Mouse (Mus musculus) gastrocnemius, adult 18-20 months (tissue): ENCODE measurements around the gene Clstn2. TPM values are rescaled to one million over a fixed set of nuclear protein-coding genes. Genes with fewer than 3 reads are reported as not detected.

Experiments used
- DNase-seq: peaks from one replicate; pipeline ENCODE4 v3.0.0; 2021; ENCODE audit warnings: low spot score
- total RNA-seq, 2 experiments: library from RNA; stranded (reverse); gene quantifications; 2 replicates each; pipeline ENCODE4 v1.2.3; 2021

Clstn2 gene
- total RNA-seq, 2 experiments from 2014 or later = 0.41 to 0.74 TPM

DNA sequence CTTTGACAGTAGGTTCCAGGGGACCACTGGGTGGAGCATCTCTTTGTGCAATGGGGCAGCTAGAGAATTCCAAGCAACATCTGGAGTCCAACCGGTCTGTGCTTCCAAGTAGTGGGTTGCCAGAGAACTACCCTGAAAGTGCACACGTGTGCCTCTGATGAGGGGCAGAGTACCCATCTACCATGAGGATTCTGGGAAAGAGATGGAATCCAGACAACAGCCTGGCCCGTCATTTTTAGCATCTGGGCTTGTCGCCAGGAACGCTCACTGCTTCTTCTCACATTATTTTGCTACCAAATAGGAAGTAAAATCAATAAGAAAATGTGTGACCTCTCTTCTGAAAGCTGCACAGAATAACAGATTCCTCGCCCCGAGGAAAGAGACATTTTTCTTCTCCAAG is 462.1 kb downstream of the Clstn2 start:
- DNase-seq = no peak

GRCm38 (mm10) chr9:97563121-97563520 is 469.9 kb downstream of the Clstn2 start:
- no peak for DNase-seq

DNA sequence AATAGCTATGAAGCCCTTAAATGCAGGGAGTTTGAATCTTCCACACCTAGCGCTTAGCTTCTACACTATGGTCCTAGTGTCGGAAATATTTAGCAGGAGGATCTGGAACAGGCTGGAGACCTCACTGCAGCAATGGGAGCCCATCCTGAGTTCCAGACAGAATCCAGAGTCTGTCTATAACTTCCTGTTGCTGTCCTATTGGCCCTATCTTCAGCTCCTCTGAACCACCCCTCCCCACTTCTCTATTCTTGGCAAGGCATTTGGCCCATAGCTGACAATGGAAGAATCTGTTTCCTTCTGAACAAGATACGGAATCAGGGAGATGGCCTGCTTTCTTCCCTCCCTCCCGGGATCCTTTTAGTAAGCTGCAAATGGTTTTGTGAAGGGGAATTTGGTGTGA is 488.6 kb downstream of the Clstn2 start:
- no peak for DNase-seq

- DNase-seq = no peak
Observed at GRCm38 (mm10) chr9:97541419-97541818, 491.6 kb downstream of the Clstn2 start.

DNA sequence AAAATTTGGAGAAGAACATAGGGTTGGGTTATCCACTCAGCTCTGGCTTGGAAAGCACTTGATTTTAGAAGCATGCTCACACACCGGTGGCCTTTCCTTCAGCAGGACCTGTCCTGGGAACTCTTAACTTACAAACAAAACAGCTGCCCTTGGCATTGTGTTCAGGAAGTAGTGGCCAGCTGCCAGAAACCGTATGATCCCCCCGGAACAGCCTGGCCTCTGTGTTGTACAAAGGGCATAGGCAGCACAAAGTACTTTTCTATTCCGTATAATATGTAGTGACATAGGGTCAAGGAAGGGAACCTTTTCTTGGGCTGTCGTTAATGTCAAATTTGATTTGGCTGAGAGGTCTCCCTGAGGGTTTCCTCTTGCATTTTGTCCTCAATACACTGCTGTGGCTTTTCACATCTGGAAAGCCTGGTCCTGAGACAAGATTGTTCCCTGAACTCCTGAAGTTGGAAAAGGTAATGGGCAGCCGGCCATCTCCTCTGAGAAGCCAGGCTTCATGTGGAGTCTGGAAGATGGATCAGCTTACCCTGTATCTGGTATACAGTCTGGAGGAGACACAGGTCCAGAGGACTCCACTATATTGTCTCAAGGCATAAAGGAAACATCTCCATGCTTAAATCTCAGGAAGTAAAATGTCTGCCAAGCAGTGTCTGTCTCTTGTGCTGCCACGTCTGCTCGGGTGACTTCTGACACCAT is 494.8 kb downstream of the Clstn2 start:
- no peak for DNase-seq

GRCm38 (mm10) chr9:97534196-97534595 is 498.8 kb downstream of the Clstn2 start:
- DNase-seq = no peak

DNA sequence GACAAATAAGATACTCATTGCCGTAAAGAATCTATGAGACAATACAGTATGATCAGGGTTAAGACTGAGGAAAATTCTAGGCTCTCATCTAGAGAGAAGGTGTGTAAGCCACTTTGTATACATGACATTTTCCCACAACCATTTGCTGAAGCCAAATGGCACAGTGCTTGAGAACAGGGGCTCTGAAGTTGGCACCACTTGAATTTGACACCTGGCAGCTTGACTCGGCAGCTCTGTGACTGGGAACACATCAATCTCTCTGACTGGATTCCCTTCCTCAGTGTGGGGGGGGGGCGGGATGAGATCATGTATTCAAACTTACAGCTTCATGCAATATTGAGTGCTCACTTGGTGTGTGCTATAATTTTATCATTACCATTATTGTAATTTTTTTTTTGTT is 499.7 kb downstream of the Clstn2 start:
- DNase-seq = no peak

DNA sequence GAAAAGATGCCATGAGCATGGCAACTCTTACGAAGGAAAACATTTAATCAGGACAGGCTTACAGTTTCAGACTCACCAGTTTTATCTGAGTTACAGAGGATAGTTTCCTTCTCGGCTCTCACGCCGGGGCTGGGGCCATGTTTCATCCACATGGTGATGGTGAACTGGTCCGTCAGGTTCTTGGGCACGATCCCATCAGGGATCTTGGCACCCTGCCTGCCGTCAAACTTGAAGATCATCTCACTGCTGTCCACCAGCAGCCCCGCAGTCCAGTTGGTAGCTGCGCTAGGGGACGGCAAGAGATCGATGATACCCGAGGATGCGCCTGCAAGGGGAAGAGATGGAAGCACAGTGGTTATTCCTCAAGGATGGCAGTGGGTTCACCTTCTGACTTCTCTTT is 500.4 kb downstream of the Clstn2 start:
- DNase-seq = no peak

DNA sequence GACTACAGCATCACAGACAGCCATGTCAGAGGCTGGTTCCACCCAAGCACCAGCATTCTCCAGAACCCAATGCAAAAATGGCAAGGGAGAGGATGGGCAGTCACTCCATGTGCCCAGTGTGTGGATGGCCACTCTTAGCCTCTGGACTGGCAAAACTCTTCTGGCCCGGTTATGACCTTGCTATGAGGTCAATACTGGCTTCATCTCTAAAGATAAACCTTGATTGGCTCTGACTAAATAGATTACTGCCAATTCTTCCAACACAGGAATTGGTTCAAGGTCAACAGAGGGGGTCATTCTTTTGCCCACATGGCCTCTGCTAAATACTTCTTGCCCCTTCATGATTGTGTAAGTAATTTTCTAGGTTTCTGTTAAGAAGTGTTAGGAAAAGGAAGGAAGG is 505.1 kb downstream of the Clstn2 start:
- DNase-seq = no peak

DNA sequence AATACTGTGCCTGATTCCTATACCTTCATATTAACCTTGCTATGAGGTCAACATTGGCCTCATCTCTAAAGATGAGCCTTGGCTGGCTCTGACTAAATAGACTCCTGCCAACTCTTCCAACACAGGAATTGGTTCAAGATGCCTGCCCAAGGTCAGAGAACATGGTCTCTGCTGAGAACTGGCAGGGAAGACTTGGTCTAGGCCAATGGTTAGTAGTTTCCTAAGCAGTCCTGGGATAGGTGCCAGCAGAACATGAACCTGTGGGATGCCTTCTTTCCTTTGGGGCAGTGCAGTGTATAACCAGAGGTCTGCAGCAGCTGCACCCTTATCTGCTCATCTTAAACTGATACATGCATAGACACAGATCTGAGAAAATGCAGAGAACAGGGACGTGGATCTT is 505.7 kb downstream of the Clstn2 start:
- peak; percentile 16 for DNase-seq

DNA sequence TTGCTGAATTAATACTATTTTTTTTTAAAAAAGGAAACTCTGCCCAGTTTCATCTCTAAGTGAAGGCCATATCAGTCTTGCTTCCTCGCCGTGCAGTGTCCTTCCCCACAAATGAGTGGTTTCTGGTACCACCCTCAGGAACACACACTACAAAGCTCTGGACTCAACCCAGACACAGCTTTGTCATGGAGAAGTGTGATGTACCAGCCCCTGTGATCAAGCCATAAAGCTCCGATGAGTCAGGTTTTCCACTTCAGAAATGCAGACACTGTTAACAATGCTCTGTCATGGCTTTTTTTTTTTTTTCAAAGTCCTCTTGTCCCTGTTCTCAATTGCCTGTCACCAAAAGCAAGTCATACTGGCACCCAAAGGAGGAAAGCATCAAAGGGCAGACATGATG is 507.4 kb downstream of the Clstn2 start:
- no peak for DNase-seq

- DNase-seq = no peak
Observed at GRCm38 (mm10) chr9:97524861-97525260, 508.1 kb downstream of the Clstn2 start.

- DNase-seq = no peak
Observed at GRCm38 (mm10) chr9:97520771-97521170, 512.2 kb downstream of the Clstn2 start.

- DNase-seq = no peak
Observed at GRCm38 (mm10) chr9:97517006-97517405, 516.0 kb downstream of the Clstn2 start.

GRCm38 (mm10) chr9:97514639-97515038 is 518.3 kb downstream of the Clstn2 start:
- no peak for DNase-seq

DNA sequence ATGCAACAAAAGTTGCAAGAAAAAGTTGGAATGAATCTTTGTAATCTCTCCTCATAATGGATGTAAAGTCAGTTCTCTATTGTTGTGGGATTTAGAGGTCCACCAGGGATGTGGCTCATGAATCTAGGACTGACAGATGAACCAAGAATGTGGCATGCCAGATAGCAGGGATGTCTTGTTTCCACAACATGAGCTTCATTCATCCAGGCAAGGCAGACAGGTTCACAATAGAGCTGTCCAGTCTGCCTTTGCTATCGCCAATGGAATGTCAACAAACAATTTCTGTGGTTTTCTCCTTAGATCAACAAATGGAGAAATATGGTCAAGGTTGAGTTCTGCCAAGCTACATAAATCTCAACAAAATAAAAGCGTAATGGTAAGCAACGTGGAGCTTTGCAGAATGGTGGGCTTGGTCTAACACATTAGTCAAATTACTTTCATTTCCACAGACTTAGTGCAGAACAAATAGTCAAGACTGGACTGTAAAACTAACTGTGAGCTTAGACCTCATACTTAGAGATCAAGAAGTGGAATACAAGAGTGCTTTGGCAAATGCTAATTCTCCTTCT is 520.6 kb downstream of the Clstn2 start:
- no peak for DNase-seq

DNA sequence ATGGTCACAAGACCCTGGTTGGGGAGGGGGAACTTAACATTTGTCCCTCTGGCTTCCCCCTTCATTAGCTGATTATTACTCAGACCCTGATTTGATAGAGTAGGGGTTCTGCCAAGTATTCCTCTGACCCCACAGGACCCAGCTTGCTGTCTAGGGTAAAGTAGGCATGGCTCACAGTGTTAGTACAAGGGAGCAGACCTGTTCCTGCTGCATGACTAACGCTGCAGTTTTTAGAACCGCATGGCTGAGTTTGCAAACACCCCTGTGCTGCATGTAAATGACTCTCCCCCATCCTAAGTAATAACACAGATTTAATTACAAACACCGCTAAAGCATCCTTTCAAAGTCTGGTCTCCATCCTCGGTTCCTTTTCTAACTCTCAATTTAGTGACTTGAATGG is 531.6 kb downstream of the Clstn2 start:
- no peak for DNase-seq

- DNase-seq = no peak
Observed at GRCm38 (mm10) chr9:97495056-97495455, 537.9 kb downstream of the Clstn2 start.

GRCm38 (mm10) chr9:97491626-97492025 is 541.4 kb downstream of the Clstn2 start:
- no peak for DNase-seq

DNA sequence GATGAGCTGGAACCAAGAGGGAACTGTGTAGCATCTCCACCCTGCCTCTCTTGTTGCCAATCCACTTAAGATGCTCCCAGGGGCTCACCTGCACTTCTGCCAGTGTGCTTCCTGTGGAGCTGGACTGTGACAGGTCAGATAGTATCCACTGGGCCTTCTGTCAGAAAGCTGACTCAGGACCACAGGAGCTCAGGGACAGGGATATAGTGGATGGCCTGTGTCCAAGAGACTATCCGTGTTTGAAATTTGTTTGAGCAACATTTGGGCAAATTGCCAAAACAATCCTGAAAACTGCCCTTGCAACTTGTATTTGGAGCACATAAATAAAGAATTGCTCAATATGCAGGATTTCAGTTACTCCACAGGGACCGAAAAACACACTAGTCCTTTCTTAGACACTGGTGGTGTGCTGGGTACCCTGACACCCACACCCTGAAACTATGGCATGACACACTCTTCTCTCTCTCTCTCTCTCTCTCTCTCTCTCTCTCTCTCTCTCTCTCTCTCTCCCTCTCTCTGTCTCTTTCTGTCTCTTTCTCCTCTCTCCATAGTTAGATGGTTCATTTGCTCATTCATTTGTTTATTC is 542.3 kb downstream of the Clstn2 start:
- peak; percentile 35 for DNase-seq

- no peak for DNase-seq
Observed at GRCm38 (mm10) chr9:97486826-97487225, 546.2 kb downstream of the Clstn2 start.

- DNase-seq = no peak
Observed at GRCm38 (mm10) chr9:97481187-97481586, 551.8 kb downstream of the Clstn2 start.

DNA sequence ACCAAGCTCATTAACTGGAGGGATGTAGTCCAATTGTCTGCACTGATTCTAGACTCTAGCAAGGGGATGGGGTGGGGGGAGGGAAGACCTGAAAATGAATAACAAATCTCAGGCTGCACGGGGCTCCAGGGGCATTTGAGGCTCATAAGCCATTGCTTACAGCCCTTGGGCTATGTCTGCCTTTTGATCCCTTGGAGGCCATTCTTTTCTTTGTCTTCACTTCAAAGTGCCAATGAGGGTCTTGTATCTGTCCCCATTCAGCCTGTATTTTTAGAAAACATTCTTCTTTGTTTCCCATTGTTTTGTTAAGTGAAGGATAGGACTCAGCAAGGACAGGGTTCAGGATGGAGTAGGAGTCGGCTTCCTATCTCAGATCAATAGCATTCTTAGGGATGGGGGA is 556.0 kb downstream of the Clstn2 start:
- DNase-seq = no peak
